27 mouse cellular contexts compared by ENCODE assay signal in genomic region chr4:117262101-117262913, GRCm38 (mm10). TPM values are rescaled to one million over a fixed set of nuclear protein-coding genes. Genes with fewer than 3 reads are reported as not detected.
DNase-seq lines count a peak whose midpoint lies in the region; ATAC-seq and TF ChIP-seq lines count a peak whose summit lies in the region.
"Had no signal": no experiment of that assay in that cellular context is flagged by ENCODE, and none has a peak within 500 bp of the region (broad histone marks: within the 10 kb centered on the region; RNA-seq: fewer than 3 reads in every experiment).

No protein-coding gene starts in this region.

- DNase-seq in cerebellum, postnatal 14 days = peak; percentile 82 to 84
- no peak for DNase-seq in cerebellum, adult 18-20 months
- DNase-seq in kidney, postnatal 14 days = no peak
- DNase-seq in liver, adult 2 months (ENCODE audit: extremely low read depth, low read depth, low spot score) = peak; percentile 40
- DNase-seq in liver, embryonic 11.5 days (ENCODE audit: low spot score) = no peak
- no peak for DNase-seq in stomach, postnatal 0 days (ENCODE audit: low spot score)
- no peak for DNase-seq in embryo, embryonic 10.5 days (ENCODE audit: low spot score)
- DNase-seq: cerebellum, adult 8-10 months; forebrain, postnatal 0 days; gastrocnemius, postnatal 36 days; heart, adult 2 months; kidney, adult 11 months; layer of hippocampus, adult 9-11 months; lung, adult 18-20 months; lung, postnatal 10 days; thymus, adult 2 months; thymus, postnatal 4 days had no signal

- H3K36me3 ChIP-seq in kidney, embryonic 14.5 days (ENCODE audit: control insufficient read depth, insufficient read depth, low read length) = no peaks in the 10 kb centered on the region
- H3K36me3 ChIP-seq in liver, adult 2 months (ENCODE audit: control insufficient read depth, insufficient read depth, low read length) = no peaks in the 10 kb centered on the region
- H3K36me3 ChIP-seq in liver, embryonic 11.5 days (ENCODE audit: control insufficient read depth, insufficient read depth, low read length) = no peaks in the 10 kb centered on the region
- no peaks in the 10 kb centered on the region for H3K36me3 ChIP-seq in stomach, postnatal 0 days (ENCODE audit: control insufficient read depth, insufficient read depth, low read length)
- H3K36me3 ChIP-seq: embryonic facial prominence, embryonic 12.5 days; liver, embryonic 12.5 days; midbrain, embryonic 10.5 days had no signal

- no peak overlapping the region for H3K4me2 ChIP-seq in kidney, embryonic 14.5 days (replicated peaks; ENCODE audit: low read depth, low read length)
- no peak overlapping the region for H3K4me2 ChIP-seq in liver, embryonic 11.5 days
- no peak overlapping the region for H3K4me2 ChIP-seq in stomach, postnatal 0 days (replicated peaks; ENCODE audit: low read depth)
- H3K4me2 ChIP-seq: embryonic facial prominence, embryonic 12.5 days; liver, embryonic 12.5 days had no signal

- no peaks in the 10 kb centered on the region for H3K9me3 ChIP-seq in kidney, embryonic 14.5 days (ENCODE audit: control insufficient read depth, low read length)
- H3K9me3 ChIP-seq in liver, embryonic 11.5 days (ENCODE audit: control insufficient read depth, low read length) = no peaks in the 10 kb centered on the region
- H3K9me3 ChIP-seq in stomach, postnatal 0 days (ENCODE audit: control insufficient read depth, low read length) = no peaks in the 10 kb centered on the region
- H3K9me3 ChIP-seq: embryonic facial prominence, embryonic 12.5 days; liver, embryonic 12.5 days; midbrain, embryonic 10.5 days had no signal

- peaks cover 6% of the 10 kb centered on the region for H3K4me1 ChIP-seq in kidney, embryonic 14.5 days (ENCODE audit: control insufficient read depth, insufficient read depth, low read length)
- peaks cover 6% of the 10 kb centered on the region; the same call in 1 of the 2 replicates for H3K4me1 ChIP-seq in liver, adult 2 months (ENCODE audit: control insufficient read depth, insufficient read depth, low read length)
- no peaks in the 10 kb centered on the region for H3K4me1 ChIP-seq in liver, embryonic 11.5 days (replicated peaks; ENCODE audit: control insufficient read depth, insufficient read depth, low read length)
- H3K4me1 ChIP-seq in stomach, postnatal 0 days (replicated peaks; ENCODE audit: control insufficient read depth, insufficient read depth) = no peaks in the 10 kb centered on the region
- H3K4me1 ChIP-seq: embryonic facial prominence, embryonic 12.5 days; liver, embryonic 12.5 days had no signal

- no peak for TF ChIP-seq CTCF in liver, adult 2 months (IDR thresholded peaks at IDR 0.05; ENCODE audit: low read depth, low read length)
- no peak for TF ChIP-seq CTCF in stomach, postnatal 0 days (IDR thresholded peaks at IDR 0.05; ENCODE audit: low read depth)

- no peaks in the 10 kb centered on the region for H3K27me3 ChIP-seq in kidney, embryonic 14.5 days (ENCODE audit: control insufficient read depth, insufficient read depth, low read length)
- H3K27me3 ChIP-seq in liver, adult 2 months (ENCODE audit: control insufficient read depth, insufficient read depth, low read length) = no peaks in the 10 kb centered on the region
- no peaks in the 10 kb centered on the region for H3K27me3 ChIP-seq in liver, embryonic 11.5 days (replicated peaks; ENCODE audit: control insufficient read depth, insufficient read depth, low read length)
- no peaks in the 10 kb centered on the region for H3K27me3 ChIP-seq in stomach, postnatal 0 days (ENCODE audit: control insufficient read depth, insufficient read depth, low read length)
- H3K27me3 ChIP-seq: embryonic facial prominence, embryonic 12.5 days; Patski had no signal

- WGBS in kidney, embryonic 14.5 days = 19% methylated on average over 13 of the region's 13 CpGs
- WGBS in liver, adult 2 months = 34% methylated on average over 13 of the region's 13 CpGs
- 68% methylated on average over 13 of the region's 13 CpGs for WGBS in liver, embryonic 11.5 days
- WGBS in stomach, postnatal 0 days = 61% methylated on average over 13 of the region's 13 CpGs

- 0 out of 2 replicates have a peak, but pooled peaks cover 3% of the 10 kb centered on the region for H3K79me2 ChIP-seq in liver, adult 2 months (ENCODE audit: control insufficient read depth, insufficient read depth, low read length)

- no peak overlapping the region for H3K4me3 ChIP-seq in kidney, embryonic 14.5 days (ENCODE audit: low read length)
- H3K4me3 ChIP-seq in liver, adult 2 months (ENCODE audit: insufficient read depth, low read depth, low read length) = no peak overlapping the region
- H3K4me3 ChIP-seq in liver, embryonic 11.5 days (ENCODE audit: low read depth, low read length) = no peak overlapping the region
- no peak overlapping the region for H3K4me3 ChIP-seq in stomach, postnatal 0 days (ENCODE audit: low read depth, low read length)
- H3K4me3 ChIP-seq: embryonic facial prominence, embryonic 12.5 days; heart, adult 2 months; liver, embryonic 12.5 days; midbrain, embryonic 10.5 days; myocyte had no signal

- no peak for TF ChIP-seq EP300 in stomach, postnatal 0 days (optimal IDR thresholded peaks at IDR 0.05)

- H3K27ac ChIP-seq in kidney, embryonic 14.5 days (ENCODE audit: low read depth, low read length) = no peak overlapping the region
- H3K27ac ChIP-seq in liver, adult 2 months (replicated peaks; ENCODE audit: insufficient read depth, low read depth, low read length) = no peak overlapping the region
- H3K27ac ChIP-seq in liver, embryonic 11.5 days (ENCODE audit: low read depth, low read length) = no peak overlapping the region
- no peak overlapping the region for H3K27ac ChIP-seq in stomach, postnatal 0 days (replicated peaks)
- H3K27ac ChIP-seq: embryonic facial prominence, embryonic 12.5 days; heart, adult 2 months; liver, embryonic 12.5 days; midbrain, embryonic 10.5 days had no signal

- TF ChIP-seq POLR2A in liver, adult 2 months (IDR thresholded peaks at IDR 0.05; ENCODE audit: extremely low read depth, insufficient read depth, low read length) = no peak

- peak; percentile 53; the same call in 1 of the 2 replicates for ATAC-seq in kidney, embryonic 14.5 days (ENCODE audit: low FRiP score, low TSS enrichment)
- no peak for ATAC-seq in liver, embryonic 11.5 days (replicated peaks; ENCODE audit: low FRiP score)
- ATAC-seq in stomach, postnatal 0 days (ENCODE audit: low FRiP score, low TSS enrichment) = 0 out of 2 replicates have a peak, but pooled peaks have one; percentile 15
- ATAC-seq: liver, embryonic 12.5 days; midbrain, embryonic 16.5 days; Patski had no signal

- no peak overlapping the region for H3K9ac ChIP-seq in kidney, embryonic 14.5 days (ENCODE audit: low read depth, low read length)
- H3K9ac ChIP-seq in liver, adult 2 months (ENCODE audit: low read depth, low read length) = no peak overlapping the region
- H3K9ac ChIP-seq in liver, embryonic 11.5 days (ENCODE audit: low read depth, low read length) = no peak overlapping the region
- H3K9ac ChIP-seq in stomach, postnatal 0 days (ENCODE audit: low read length) = no peak overlapping the region
- H3K9ac ChIP-seq: embryonic facial prominence, embryonic 12.5 days; forebrain, postnatal 0 days; liver, embryonic 12.5 days had no signal

RNA-seq across cellular contexts. Expression of gene Armh1, which starts 10.4 kb away (rescaled TPM):
- 0.15 and 0.54 TPM in 2 replicates for polyA plus RNA-seq in kidney, embryonic 14.5 days (2014; fragmentation: Nextera tagmentation; extraction: Ambion mirVana)
- not detected in 2 replicates for total RNA-seq in liver, adult 2 months (2014; rRNA removed)
- not detected in 2 replicates for polyA plus RNA-seq in liver, adult 2 months (2012; rRNA removed)
- not detected in 2 replicates for polyA plus RNA-seq in liver, embryonic 11.5 days (2014; fragmentation: Nextera tagmentation; extraction: Ambion mirVana)
- 0.16 and 0.24 TPM in 2 replicates for polyA plus RNA-seq in stomach, postnatal 0 days (2015; fragmentation: Nextera tagmentation; extraction: Ambion mirVana)
- total RNA-seq: gastrocnemius, postnatal 36 days; heart, adult 2 months; hematopoietic stem cell, adult 5-6 weeks; neutrophil, adult 5-6 weeks had no signal
- polyA plus RNA-seq: myocyte; small intestine, adult 2 months had no signal

RNA-seq across cellular contexts. Expression of gene Tmem53, which starts 10.6 kb away (rescaled TPM):
- polyA plus RNA-seq in kidney, embryonic 14.5 days (2014; fragmentation: Nextera tagmentation; extraction: Ambion mirVana) = 10.1 and 13.8 TPM in 2 replicates
- 32.1 and 49.6 TPM in 2 replicates for total RNA-seq in liver, adult 2 months (2014; rRNA removed)
- polyA plus RNA-seq in liver, adult 2 months (2012; rRNA removed) = 110 and 121 TPM in 2 replicates
- 3.1 and 4.9 TPM in 2 replicates for polyA plus RNA-seq in liver, embryonic 11.5 days (2014; fragmentation: Nextera tagmentation; extraction: Ambion mirVana)
- polyA plus RNA-seq in stomach, postnatal 0 days (2015; fragmentation: Nextera tagmentation; extraction: Ambion mirVana) = 12.9 and 16.3 TPM in 2 replicates
- total RNA-seq: hematopoietic stem cell, adult 5-6 weeks; neutrophil, adult 5-6 weeks had no signal

Comparison
In these comparisons a context has a peak if more than half of its experiments do, and no peak if none do; other contexts are left out.
1. DNase-seq: peak in cerebellum, postnatal 14 days (2 of 2) and liver, adult 2 months (single experiment); none in cerebellum, adult 18-20 months (0 of 2), kidney, postnatal 14 days (single experiment), liver, embryonic 11.5 days (single experiment), stomach, postnatal 0 days (single experiment) and embryo, embryonic 10.5 days (single experiment).